Mouse (Mus musculus) testis, postnatal 10 days (tissue): ENCODE data around the gene 1700001C02Rik.

ENCODE experiments used
- DNase-seq: peaks from one replicate; pipeline ENCODE4 v3.0.0; 2021; ENCODE audit warnings: low spot score

Gene 1700001C02Rik

DNA sequence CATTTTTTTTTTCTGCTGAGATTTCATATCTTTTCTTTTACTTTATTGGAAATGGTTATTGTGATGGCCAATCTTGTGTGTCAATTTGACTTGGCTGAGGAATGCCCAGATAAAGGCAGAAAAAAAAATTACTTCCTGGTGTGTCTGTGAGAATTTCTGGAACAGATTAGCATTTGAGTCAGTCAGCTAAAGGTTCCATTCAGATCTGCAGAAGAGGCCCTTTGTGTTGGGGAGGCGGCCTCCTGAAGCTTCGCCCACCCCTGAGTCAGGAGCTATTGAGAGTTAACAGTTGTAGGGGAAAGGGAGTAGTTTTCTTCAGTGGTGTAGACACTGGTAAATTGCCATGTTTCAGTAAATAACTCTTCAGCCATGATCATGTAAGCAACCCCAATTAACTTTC lies 29.4 kb downstream of the 1700001C02Rik start:
- DNase-seq: no peak

DNA sequence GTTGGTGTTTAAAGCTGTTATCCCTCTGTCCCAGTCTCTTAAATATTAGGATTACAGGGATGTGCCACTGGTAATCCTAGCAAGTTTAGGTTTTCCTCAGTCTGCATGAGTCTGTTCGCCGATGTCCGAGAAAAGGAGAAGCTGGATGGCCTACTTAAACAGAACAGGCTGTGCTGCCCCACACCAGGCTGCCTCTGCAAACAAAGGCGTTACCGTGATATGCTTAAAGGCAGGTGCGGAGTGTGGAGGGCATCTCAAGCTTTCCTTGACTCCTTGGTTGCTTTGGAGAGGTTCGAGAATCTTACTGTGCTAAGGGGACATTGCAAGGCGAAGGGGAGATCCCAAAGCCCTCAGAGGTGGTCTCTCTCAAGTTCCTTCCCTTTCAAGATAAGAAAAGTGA lies 31.0 kb downstream of the 1700001C02Rik start:
- no peak for DNase-seq

- DNase-seq: no peak
Observed at GRCm38 (mm10) chr5:30497299-30497698, 31.5 kb downstream of the 1700001C02Rik start.

- no peak for DNase-seq
Observed at GRCm38 (mm10) chr5:30513111-30513510, 47.3 kb downstream of the 1700001C02Rik start.

DNA sequence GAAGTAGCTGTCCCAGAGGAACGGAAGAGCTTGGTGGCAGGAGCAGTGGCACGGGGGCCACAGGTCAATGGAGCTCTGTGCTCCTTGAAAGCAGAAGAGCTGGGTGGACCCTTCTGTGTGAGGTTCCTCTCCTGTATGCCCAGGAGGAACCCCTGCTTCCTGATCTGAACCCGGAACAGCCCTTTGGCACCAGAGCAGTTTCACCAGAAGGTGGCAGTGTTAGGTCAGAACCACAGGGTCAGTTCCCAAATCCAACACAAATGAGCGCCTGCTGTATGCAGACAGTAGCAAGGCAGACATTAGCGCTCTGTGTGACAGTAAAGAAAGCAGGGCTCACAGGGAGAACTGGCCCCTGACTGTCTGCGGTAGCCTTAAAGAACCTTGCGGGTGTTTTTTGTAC lies 50.5 kb downstream of the 1700001C02Rik start:
- DNase-seq: peak; percentile 69

GRCm38 (mm10) chr5:30518108-30518507 lies 52.3 kb downstream of the 1700001C02Rik start:
- DNase-seq: peak; percentile 58

DNA sequence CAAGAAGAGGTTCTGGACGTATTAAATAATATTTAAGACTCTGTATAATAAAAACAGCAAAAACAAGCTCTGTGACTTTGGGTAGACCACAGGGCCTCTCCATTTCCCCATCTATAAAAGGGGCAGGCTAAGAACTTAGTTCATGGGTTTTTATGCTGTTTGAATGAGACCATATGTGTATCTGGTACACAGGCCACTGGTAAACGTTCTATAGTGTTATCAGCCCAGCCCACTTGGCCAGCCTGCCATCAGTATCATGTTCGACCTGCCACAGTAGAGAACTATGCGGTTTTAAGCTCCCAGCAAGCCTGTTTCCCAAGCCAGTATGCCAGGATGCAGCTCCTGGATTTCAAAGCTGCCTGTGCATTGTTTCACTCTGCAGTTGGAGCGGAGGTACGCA lies 52.7 kb downstream of the 1700001C02Rik start:
- DNase-seq: no peak

DNA sequence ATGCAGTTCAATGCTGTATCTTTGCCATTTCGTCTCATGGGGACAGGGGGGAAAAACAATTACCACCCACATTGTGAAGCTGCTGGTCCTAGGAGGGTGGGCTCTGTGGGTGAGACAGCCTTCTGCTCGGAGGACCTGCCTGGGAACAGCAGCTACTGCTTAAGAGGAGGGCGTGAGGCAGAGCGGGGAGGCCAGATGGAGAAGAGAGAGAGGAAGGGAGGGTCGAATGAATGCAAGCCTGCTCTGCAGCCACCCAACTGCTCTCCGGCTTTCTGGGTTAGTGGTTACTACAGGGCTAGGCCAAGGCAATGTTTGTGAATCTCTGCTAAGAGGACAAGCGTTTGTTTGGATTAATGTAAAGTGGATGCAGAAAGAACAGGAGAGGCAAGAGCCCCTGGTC lies 53.6 kb downstream of the 1700001C02Rik start:
- DNase-seq: no peak

DNA sequence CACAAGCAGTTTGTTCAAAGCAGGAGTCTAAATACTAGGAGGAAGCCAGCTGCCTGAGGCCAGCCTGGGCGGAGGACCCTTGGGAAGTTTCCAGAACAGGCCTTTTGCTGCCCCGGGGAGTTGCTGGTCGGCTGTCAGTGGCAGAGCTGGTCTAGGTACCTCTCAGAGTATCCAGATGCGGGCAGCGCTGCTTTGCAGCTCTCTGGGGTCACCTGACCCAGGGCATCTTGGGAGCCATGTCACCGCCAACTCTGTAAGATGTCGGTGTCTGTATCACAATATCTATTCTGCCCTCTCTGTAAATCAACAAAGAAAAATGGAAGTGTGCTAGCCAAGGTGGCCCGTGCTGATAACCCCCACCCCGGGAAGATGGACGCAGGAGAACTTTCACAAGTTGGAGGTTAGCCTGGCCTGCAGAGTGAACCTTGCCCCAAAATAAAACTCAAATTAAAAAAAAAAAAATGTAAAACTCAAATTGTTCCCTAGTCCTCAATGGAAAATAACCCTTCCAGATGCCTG lies 54.4 kb downstream of the 1700001C02Rik start:
- DNase-seq: no peak

DNA sequence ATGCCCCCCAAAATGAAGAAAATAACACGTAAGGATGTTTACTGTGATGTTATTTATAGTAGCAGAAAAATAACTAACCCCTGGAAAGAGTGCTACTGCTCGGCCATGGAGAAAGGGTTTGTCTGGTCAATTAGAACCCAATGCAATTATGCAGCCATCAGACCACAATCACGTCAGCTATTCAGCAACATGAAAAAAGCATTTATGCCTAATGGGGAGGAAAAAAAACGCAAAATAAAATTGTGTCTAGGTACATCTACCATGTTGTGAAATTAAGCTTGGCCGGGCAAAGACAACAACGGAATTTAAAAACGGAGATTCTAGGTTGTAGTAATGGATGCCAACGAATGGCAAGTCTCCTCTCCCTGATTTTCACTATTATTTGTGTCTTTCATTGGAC lies 56.6 kb downstream of the 1700001C02Rik start:
- DNase-seq: no peak

- DNase-seq: no peak
Observed at GRCm38 (mm10) chr5:30523131-30523530, 57.3 kb downstream of the 1700001C02Rik start.

GRCm38 (mm10) chr5:30524213-30524612 lies 58.4 kb downstream of the 1700001C02Rik start:
- DNase-seq: no peak

GRCm38 (mm10) chr5:30525920-30526836 lies 60.3 kb downstream of the 1700001C02Rik start:
- DNase-seq: no peak

DNA sequence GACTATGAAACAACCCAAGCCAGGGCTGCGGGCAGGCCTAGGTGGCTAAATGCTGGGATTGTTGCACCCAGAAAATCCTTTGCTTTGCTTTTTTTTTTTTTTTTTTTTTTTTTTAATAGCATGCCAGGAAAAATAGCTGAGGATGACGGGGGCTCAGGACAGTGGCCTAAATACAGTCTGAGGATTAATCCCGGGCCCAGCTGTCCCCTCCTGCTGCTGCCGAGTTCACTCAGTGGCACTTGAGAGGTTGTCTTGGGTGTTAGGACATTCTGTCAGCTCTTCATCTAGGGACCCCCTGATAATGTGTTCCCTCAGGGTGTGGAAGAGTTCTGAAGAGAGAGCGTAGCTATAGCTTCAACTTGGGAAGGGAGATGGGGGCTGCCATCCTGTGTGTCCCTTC lies 61.3 kb downstream of the 1700001C02Rik start:
- DNase-seq: no peak

DNA sequence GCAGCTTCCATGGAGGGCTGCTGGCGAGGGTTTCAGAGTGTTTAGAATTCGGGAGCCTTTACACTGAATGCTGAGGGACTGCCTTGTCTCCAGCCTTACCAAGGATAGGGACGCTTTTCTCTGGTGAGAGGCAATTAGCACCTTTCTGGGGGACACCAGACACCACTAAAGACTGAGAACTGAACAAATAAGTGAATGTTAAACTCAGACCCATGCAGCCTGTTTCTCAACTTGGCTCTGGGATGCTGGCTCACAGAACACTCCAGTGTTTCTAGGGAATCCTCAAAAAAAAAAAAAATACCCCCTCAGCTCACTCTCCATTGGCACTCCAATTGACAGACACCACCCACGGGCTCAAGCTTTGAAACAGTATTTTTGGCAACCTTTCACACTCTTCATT lies 63.1 kb downstream of the 1700001C02Rik start:
- DNase-seq: no peak
